Mouse (Mus musculus): ENCODE results near the gene Rgs10. TPM values are rescaled to one million over a fixed set of nuclear protein-coding genes. Genes with fewer than 3 reads are reported as not detected.

The Rgs10 gene
- polyA plus RNA-seq, 1 experiment, result 26.6 TPM

DNA sequence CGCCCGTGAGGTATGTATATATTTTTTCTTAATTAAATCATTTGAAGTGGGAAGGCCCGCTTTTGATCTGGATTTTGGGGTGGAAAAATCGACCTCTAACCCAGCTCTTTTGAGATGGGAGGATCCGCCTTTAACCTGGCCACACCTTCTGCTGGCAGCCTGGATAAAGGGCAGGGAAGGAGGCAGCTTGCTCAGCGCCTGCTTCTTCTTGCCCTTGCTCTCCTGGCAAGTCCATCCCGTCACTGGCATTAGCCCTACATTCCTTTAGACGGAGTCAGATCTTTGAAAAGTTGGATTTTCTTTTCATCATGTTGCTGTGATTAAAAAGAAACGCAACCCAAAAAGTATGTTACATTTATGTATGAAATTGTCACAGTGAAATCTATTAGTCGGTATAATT lies 54.8 kb downstream of the Rgs10 start:
- TF ChIP-seq CTCF (IDR thresholded peaks at IDR 0.05; ENCODE audit: borderline replicate concordance, insufficient read depth, low read length) (no peak), POLR2A (IDR thresholded peaks at IDR 0.05; ENCODE audit: low read depth, low read length) (no peak)
- H3K4me3 ChIP-seq (ENCODE audit: insufficient read depth, low read length), result no peak overlapping the region
- peak overlapping the region; percentile 43; the same call in 1 of the 2 replicates for H3K27ac ChIP-seq (ENCODE audit: insufficient read depth, low read length)
- no peaks in the 10 kb centered on the region for H3K4me1 ChIP-seq (ENCODE audit: control insufficient read depth, insufficient read depth, low read length)

DNA sequence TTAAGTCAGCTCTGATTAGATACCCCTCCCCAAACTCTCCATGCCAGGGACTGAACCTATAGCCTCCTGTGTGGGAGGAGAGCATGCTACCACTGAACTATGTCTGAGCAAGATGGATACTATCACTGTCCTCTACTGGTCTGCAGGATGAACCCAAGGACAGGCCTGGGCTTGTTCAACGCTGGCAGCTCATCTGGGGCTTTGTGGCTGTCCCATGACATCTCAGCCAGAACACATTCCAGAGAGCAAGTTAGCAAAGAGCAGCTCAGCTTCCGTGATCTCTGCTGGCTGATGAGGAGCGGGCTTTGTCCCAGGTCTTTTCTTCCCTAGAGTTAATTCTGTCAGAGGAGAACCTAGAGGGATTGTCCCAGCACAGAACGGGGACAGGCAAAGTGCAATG lies 55.6 kb downstream of the Rgs10 start:
- Histone ChIP-seq H3K4me3 (ENCODE audit: insufficient read depth, low read length) (no peak overlapping the region), H3K4me1 (ENCODE audit: control insufficient read depth, insufficient read depth, low read length) (no peaks in the 10 kb centered on the region), H3K27ac (ENCODE audit: insufficient read depth, low read length) (peak overlapping the region; percentile 48)
- no peak for TF ChIP-seq CTCF (IDR thresholded peaks at IDR 0.05; ENCODE audit: borderline replicate concordance, insufficient read depth, low read length)
- TF ChIP-seq POLR2A (IDR thresholded peaks at IDR 0.05; ENCODE audit: low read depth, low read length), result no peak

DNA sequence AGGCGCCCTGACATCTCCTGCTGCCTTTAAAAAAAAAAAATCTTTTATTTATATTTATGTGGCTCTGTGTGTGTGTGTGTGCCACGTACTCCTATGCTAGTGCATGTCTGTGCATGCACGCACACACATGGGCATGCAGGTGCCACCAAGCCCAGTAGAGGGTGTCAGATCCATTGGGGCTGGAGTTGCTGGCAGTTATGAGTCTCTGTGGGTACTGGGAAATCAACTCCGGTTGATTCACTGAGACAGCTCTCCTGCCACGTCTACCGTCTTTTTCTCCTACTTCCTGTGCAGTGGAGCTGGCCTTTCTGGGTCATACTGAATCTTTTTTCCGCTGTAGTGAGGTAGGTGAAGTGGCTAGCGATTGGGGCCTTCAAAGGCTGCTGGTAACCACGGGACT lies 58.8 kb downstream of the Rgs10 start:
- Histone ChIP-seq H3K4me3 (ENCODE audit: insufficient read depth, low read length) (no peak overlapping the region), H3K4me1 (ENCODE audit: control insufficient read depth, insufficient read depth, low read length) (no peaks in the 10 kb centered on the region), H3K27ac (ENCODE audit: insufficient read depth, low read length) (no peak overlapping the region)
- peak; percentile 34; the same call in 1 of the 2 replicates for TF ChIP-seq CTCF (IDR thresholded peaks at IDR 0.05; ENCODE audit: borderline replicate concordance, insufficient read depth, low read length)
- TF ChIP-seq POLR2A (IDR thresholded peaks at IDR 0.05; ENCODE audit: low read depth, low read length), result no peak

DNA sequence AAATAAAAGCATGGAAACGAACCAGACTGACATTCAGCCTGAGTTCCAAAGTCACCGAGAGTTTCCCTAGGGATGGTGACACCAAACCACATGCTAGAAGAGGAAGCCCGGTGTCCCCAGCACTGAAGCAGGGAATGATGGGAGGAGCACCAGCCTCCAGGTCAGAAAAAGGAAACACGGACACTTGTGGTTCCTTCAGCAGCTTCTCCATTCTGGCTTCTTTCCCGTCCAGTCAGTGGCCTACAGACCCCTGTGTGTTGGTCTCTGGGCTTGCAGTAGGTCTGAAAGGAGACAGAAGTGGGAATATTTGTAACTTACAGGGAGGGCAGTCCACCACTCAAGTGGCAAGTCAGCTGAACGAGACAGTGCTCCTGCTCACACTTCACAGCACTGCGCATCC lies 59.4 kb downstream of the Rgs10 start:
- H3K4me3 ChIP-seq (ENCODE audit: insufficient read depth, low read length), result no peak overlapping the region
- no peaks in the 10 kb centered on the region for H3K4me1 ChIP-seq (ENCODE audit: control insufficient read depth, insufficient read depth, low read length)
- no peak overlapping the region for H3K27ac ChIP-seq (ENCODE audit: insufficient read depth, low read length)
- no peak for TF ChIP-seq POLR2A (IDR thresholded peaks at IDR 0.05; ENCODE audit: low read depth, low read length)
- no peak for TF ChIP-seq CTCF (IDR thresholded peaks at IDR 0.05; ENCODE audit: borderline replicate concordance, insufficient read depth, low read length)

DNA sequence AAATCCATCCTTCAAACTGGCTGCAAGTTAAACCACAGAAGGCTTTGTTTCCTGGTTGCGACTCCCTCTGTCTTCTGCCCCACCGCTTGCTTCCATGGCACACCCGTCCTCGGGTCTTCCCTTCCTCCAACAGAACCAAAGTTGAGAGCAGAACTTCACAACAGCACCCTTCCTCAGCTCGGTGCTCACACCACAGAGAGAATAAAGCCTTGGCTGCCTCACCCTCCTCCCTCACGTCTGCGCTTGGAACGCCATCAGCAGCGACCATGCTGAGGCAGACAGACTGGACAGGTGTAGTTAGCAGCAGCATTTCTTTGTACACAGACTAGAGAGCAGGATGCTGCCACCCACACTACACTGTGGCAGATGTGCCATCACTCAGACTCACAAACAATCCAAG lies 59.8 kb downstream of the Rgs10 start:
- Histone ChIP-seq H3K4me3 (ENCODE audit: insufficient read depth, low read length) (no peak overlapping the region), H3K27ac (ENCODE audit: insufficient read depth, low read length) (no peak overlapping the region), H3K4me1 (ENCODE audit: control insufficient read depth, insufficient read depth, low read length) (no peaks in the 10 kb centered on the region)
- TF ChIP-seq CTCF (IDR thresholded peaks at IDR 0.05; ENCODE audit: borderline replicate concordance, insufficient read depth, low read length), result no peak
- no peak for TF ChIP-seq POLR2A (IDR thresholded peaks at IDR 0.05; ENCODE audit: low read depth, low read length)

DNA sequence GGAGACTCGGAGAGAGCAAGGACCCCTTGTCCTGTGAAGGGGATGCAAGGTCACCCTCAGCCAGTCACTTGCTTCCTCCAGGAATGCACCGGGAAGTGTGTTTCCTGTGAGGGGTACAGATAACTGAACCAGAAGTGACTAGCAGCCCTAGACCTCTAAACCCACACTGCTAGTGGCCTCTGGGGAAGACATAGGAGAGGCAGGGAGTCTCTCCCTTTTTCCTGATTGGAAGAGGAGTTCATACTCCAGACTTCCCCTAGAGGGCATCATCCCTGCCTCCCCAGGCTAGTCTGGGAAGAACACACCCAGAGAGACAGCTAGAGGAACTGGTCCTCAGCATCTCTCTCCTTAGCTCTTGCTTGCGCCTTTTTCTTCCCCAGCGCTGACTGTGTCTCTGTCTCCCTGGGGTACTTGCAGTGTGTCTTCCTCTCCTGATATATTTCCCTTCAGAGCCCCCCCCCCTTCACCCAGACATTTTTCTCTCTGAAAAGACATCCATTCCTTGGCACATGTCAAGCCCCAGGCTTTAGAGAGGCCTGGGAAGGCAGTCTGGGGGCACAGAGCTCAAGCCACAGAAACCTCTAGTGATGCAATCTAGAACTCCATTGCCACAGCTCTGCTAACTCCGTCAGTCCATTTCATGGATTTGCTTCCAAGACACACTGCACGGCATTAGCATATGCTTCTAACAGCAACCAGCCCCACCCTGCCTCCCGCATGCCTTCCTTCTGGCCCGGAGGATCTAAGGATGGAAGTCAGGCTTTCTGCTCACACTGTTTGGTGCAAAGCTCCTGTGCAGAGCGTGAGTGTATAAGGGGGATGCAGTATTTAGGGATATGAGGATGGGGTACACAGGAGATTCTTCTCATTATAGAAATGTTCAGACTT lies 61.4 kb downstream of the Rgs10 start:
- Histone ChIP-seq H3K4me3 (ENCODE audit: insufficient read depth, low read length) (no peak overlapping the region), H3K4me1 (ENCODE audit: control insufficient read depth, insufficient read depth, low read length) (no peaks in the 10 kb centered on the region), H3K27ac (ENCODE audit: insufficient read depth, low read length) (no peak overlapping the region)
- TF ChIP-seq POLR2A (IDR thresholded peaks at IDR 0.05; ENCODE audit: low read depth, low read length) (no peak), CTCF (IDR thresholded peaks at IDR 0.05; ENCODE audit: borderline replicate concordance, insufficient read depth, low read length) (no peak; the same call in 1 of the 2 replicates)

DNA sequence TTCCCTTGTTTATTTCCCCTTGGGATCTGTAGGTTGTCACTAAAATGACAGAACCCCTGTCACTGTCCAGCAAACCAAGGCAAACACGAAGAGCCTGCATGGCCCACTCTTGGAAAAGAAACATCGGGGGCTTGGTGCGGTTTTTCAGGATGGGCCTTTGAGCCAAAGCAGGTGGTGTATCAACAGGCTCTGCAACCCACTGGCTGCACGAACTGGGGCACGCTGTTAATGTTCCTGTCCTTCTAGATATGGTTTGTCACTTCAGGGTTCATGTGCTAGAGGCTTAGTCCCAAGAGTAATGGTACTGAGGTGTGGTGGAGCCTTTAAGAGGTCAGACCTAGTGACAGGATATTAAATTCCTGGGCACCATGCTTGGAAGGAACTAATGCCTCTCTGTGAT lies 63.1 kb downstream of the Rgs10 start:
- no peak for TF ChIP-seq CTCF (IDR thresholded peaks at IDR 0.05; ENCODE audit: borderline replicate concordance, insufficient read depth, low read length)
- no peak for TF ChIP-seq POLR2A (IDR thresholded peaks at IDR 0.05; ENCODE audit: low read depth, low read length)
- Histone ChIP-seq H3K4me1 (ENCODE audit: control insufficient read depth, insufficient read depth, low read length) (no peaks in the 10 kb centered on the region), H3K4me3 (ENCODE audit: insufficient read depth, low read length) (no peak overlapping the region), H3K27ac (ENCODE audit: insufficient read depth, low read length) (no peak overlapping the region)

DNA sequence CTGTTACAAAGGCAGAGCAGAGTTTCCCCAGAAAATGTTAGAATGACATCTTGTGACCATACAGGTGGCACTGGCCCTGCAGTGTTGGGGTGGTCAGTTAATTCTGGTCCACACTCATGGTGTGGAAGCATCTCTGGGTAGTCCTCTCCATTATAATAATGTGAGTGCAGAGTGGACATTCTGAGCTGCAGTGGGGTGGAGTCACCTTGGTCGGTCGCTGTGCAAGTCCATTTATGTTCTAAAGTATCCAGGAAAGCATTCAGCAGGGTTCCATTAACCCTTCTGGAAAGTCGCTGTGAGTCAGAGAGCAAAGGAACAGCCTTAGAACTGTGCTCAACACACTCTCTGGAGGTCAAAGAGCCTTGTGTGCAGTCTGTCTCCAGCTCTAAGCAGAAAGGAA lies 65.8 kb downstream of the Rgs10 start:
- H3K4me3 ChIP-seq (ENCODE audit: insufficient read depth, low read length), result no peak overlapping the region
- no peak overlapping the region for H3K27ac ChIP-seq (ENCODE audit: insufficient read depth, low read length)
- H3K4me1 ChIP-seq (ENCODE audit: control insufficient read depth, insufficient read depth, low read length), result peaks cover 5% of the 10 kb centered on the region; the same call in 1 of the 2 replicates
- no peak for TF ChIP-seq POLR2A (IDR thresholded peaks at IDR 0.05; ENCODE audit: low read depth, low read length)
- no peak for TF ChIP-seq CTCF (IDR thresholded peaks at IDR 0.05; ENCODE audit: borderline replicate concordance, insufficient read depth, low read length)

DNA sequence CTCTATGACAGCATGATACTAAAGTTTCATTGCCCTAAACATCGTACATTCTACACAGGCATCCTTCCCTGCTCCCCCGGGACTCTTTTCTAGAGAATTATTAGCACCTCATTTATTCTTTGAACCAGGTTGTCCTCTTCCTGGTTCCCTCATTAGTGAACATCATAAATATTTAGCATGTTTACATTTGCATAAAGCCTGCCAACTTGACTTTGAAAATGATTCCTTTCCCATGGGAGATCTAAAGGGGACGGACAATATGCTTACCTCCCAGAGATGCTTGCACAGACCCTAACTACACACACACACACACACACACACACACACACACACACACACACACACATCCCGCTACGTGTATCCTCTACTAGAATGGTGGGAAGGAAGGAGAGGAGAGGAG lies 67.4 kb downstream of the Rgs10 start:
- H3K4me3 ChIP-seq (ENCODE audit: insufficient read depth, low read length), result no peak overlapping the region
- peaks cover 5% of the 10 kb centered on the region; the same call in 1 of the 2 replicates for H3K4me1 ChIP-seq (ENCODE audit: control insufficient read depth, insufficient read depth, low read length)
- no peak for TF ChIP-seq CTCF (IDR thresholded peaks at IDR 0.05; ENCODE audit: borderline replicate concordance, insufficient read depth, low read length)
- TF ChIP-seq POLR2A (IDR thresholded peaks at IDR 0.05; ENCODE audit: low read depth, low read length), result no peak
- no peak overlapping the region for H3K27ac ChIP-seq (ENCODE audit: insufficient read depth, low read length)

DNA sequence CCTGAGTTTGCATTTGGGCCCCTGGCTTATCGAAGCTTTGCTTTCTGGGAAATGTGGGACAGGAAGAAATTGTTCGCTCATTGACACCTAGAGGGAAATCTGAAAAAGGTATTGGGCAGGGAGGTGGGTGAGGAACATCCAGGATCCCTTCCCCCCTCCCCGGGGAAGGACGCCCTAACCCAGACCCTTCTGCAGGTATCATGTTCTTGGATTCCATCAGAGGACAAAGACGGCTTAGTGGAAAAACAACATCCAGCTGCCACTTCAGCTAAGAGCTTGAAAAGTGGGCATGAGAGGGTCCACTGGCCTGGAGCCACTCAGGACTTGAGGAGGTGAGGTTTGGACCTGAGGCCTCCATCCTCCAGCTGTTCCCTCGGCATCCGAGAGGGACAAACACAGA lies 68.2 kb downstream of the Rgs10 start:
- TF ChIP-seq POLR2A (IDR thresholded peaks at IDR 0.05; ENCODE audit: low read depth, low read length) (no peak), CTCF (IDR thresholded peaks at IDR 0.05; ENCODE audit: borderline replicate concordance, insufficient read depth, low read length) (no peak)
- Histone ChIP-seq H3K4me3 (ENCODE audit: insufficient read depth, low read length) (no peak overlapping the region), H3K4me1 (ENCODE audit: control insufficient read depth, insufficient read depth, low read length) (peaks cover 5% of the 10 kb centered on the region; the same call in 1 of the 2 replicates), H3K27ac (ENCODE audit: insufficient read depth, low read length) (no peak overlapping the region)
